Mouse (Mus musculus): ENCODE measurements around the gene Fmnl2.

DNA sequence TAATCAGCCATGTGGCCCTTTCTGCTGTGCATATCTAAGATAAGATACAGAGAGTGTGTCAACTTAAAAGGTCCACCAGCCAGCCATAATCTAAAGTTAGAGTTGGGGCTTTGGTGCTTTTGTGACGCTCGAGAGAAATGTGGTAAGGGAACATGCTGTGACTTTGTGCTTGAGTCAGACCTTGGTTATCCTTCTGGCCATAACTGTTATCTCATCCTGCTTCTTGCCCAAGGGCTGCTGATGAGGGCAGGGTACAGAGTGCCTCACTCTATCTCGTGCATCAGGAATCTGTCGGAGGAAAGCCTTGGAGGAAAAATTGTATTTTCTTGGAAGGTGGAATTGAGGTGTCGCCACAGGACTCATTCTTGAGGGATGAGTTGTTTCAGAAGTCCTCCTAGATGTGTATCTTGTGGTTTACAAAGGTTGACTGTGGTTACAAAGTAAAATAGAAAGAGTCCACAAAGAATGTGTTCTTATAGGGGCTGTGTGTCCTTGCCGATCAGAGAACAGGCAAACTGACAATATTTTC lies 94.6 kb downstream of the Fmnl2 start:
- no peak for TF ChIP-seq POLR2A (IDR thresholded peaks at IDR 0.05; ENCODE audit: control insufficient read depth, low read depth, low read length)
- TF ChIP-seq CTCF (IDR thresholded peaks at IDR 0.05; ENCODE audit: control insufficient read depth, insufficient read depth, insufficient replicate concordance, low read depth, low read length) = no peak

All from testis, adult 2 months (tissue).